Mouse (Mus musculus): Measurements from ENCODE around the gene Psma7. TPM values are rescaled to one million over a fixed set of nuclear protein-coding genes. Genes with fewer than 3 reads are reported as not detected.

Gene Psma7
- polyA plus RNA-seq, 1 experiment from 2014 or later = 264 TPM

- WGBS (ENCODE audit: insufficient replicate concordance) = 83% methylated on average over 10 of the region's 10 CpGs
- no peak for DNase-seq
- peaks cover 15% of the 10 kb centered on the region; the same call in 1 of the 2 replicates for H3K36me3 ChIP-seq (replicated peaks; ENCODE audit: insufficient read depth, low read length)
- no peak overlapping the region for H3K4me2 ChIP-seq (ENCODE audit: low read depth, low read length)
- no peak for ATAC-seq
- no peak overlapping the region for H3K4me3 ChIP-seq (ENCODE audit: low read depth, low read length)
- H3K27me3 ChIP-seq (ENCODE audit: insufficient read depth, low read length) = no peaks in the 10 kb centered on the region
- no peak overlapping the region for H3K9ac ChIP-seq (replicated peaks)
- H3K4me1 ChIP-seq (ENCODE audit: insufficient read depth) = no peaks in the 10 kb centered on the region
- no peaks in the 10 kb centered on the region for H3K9me3 ChIP-seq (ENCODE audit: low read length)
- no peak for TF ChIP-seq EP300 (IDR thresholded peaks at IDR 0.05; ENCODE audit: low read depth)
- H3K27ac ChIP-seq (ENCODE audit: low read depth) = no peak overlapping the region
Observed at GRCm38 (mm10) chr2:180083063-180083462, 40.8 kb upstream of the Psma7 start.

- no peak overlapping the region for H3K9ac ChIP-seq (replicated peaks)
- no peak for TF ChIP-seq CTCF (IDR thresholded peaks at IDR 0.05; ENCODE audit: low read depth)
- TF ChIP-seq EP300 (IDR thresholded peaks at IDR 0.05; ENCODE audit: low read depth) = no peak
- no peaks in the 10 kb centered on the region for H3K27me3 ChIP-seq (ENCODE audit: insufficient read depth, low read length)
- no peaks in the 10 kb centered on the region for H3K9me3 ChIP-seq (ENCODE audit: low read length)
- no peak for DNase-seq
- H3K27ac ChIP-seq (ENCODE audit: low read depth) = no peak overlapping the region
- no peaks in the 10 kb centered on the region for H3K4me1 ChIP-seq (ENCODE audit: insufficient read depth)
- H3K36me3 ChIP-seq (replicated peaks; ENCODE audit: insufficient read depth, low read length) = peaks cover 15% of the 10 kb centered on the region; the same call in 1 of the 2 replicates
- no peak overlapping the region for H3K4me2 ChIP-seq (ENCODE audit: low read depth, low read length)
- no peak for ATAC-seq
- whole genome bisulfite sequencing (ENCODE audit: insufficient replicate concordance) = 79% methylated on average over 8 of the region's 8 CpGs
- no peak overlapping the region for H3K4me3 ChIP-seq (ENCODE audit: low read depth, low read length)
Observed at GRCm38 (mm10) chr2:180080680-180081079, 38.4 kb upstream of the Psma7 start.

GRCm38 (mm10) chr2:180077622-180078021 is 35.4 kb upstream of the Psma7 start:
- Histone ChIP-seq H3K4me3 (ENCODE audit: low read depth, low read length) (no peak overlapping the region), H3K4me2 (ENCODE audit: low read depth, low read length) (no peak overlapping the region), H3K27ac (ENCODE audit: low read depth) (no peak overlapping the region), H3K27me3 (ENCODE audit: insufficient read depth, low read length) (no peaks in the 10 kb centered on the region), H3K4me1 (ENCODE audit: insufficient read depth) (no peaks in the 10 kb centered on the region), H3K36me3 (replicated peaks; ENCODE audit: insufficient read depth, low read length) (peaks cover 16% of the 10 kb centered on the region; the same call in 1 of the 2 replicates), H3K9me3 (ENCODE audit: low read length) (no peaks in the 10 kb centered on the region), H3K9ac (replicated peaks) (no peak overlapping the region)
- 81% methylated on average over 3 of the region's 3 CpGs for WGBS (ENCODE audit: insufficient replicate concordance)
- TF ChIP-seq CTCF (IDR thresholded peaks at IDR 0.05; ENCODE audit: low read depth) (no peak), EP300 (IDR thresholded peaks at IDR 0.05; ENCODE audit: low read depth) (no peak)
- DNase-seq (no peak), ATAC-seq (no peak)

- no peak overlapping the region for H3K4me2 ChIP-seq (ENCODE audit: low read depth, low read length)
- no peaks in the 10 kb centered on the region for H3K27me3 ChIP-seq (ENCODE audit: insufficient read depth, low read length)
- TF ChIP-seq EP300 (IDR thresholded peaks at IDR 0.05; ENCODE audit: low read depth) (no peak), CTCF (IDR thresholded peaks at IDR 0.05; ENCODE audit: low read depth) (no peak)
- H3K4me3 ChIP-seq (ENCODE audit: low read depth, low read length) = no peak overlapping the region
- H3K36me3 ChIP-seq (replicated peaks; ENCODE audit: insufficient read depth, low read length) = 0 out of 2 replicates have a peak, but pooled peaks cover 7% of the 10 kb centered on the region
- DNase-seq (no peak), ATAC-seq (no peak)
- 85% methylated on average over 7 of the region's 7 CpGs for WGBS (ENCODE audit: insufficient replicate concordance)
- H3K9me3 ChIP-seq (ENCODE audit: low read length) = no peaks in the 10 kb centered on the region
- H3K4me1 ChIP-seq (ENCODE audit: insufficient read depth) = peaks cover 12% of the 10 kb centered on the region
- H3K9ac ChIP-seq (replicated peaks) = no peak overlapping the region
- no peak overlapping the region for H3K27ac ChIP-seq (ENCODE audit: low read depth)
Observed at GRCm38 (mm10) chr2:180072886-180073285, 30.7 kb upstream of the Psma7 start.

- no peak overlapping the region for H3K9ac ChIP-seq (replicated peaks)
- no peak for TF ChIP-seq CTCF (IDR thresholded peaks at IDR 0.05; ENCODE audit: low read depth)
- no peak for TF ChIP-seq EP300 (IDR thresholded peaks at IDR 0.05; ENCODE audit: low read depth)
- H3K4me3 ChIP-seq (ENCODE audit: low read depth, low read length) = no peak overlapping the region
- no peaks in the 10 kb centered on the region for H3K27me3 ChIP-seq (ENCODE audit: insufficient read depth, low read length)
- 0 out of 2 replicates have a peak, but pooled peaks cover 7% of the 10 kb centered on the region for H3K36me3 ChIP-seq (replicated peaks; ENCODE audit: insufficient read depth, low read length)
- peaks cover 12% of the 10 kb centered on the region for H3K4me1 ChIP-seq (ENCODE audit: insufficient read depth)
- ATAC-seq (no peak), DNase-seq (no peak)
- no peak overlapping the region for H3K27ac ChIP-seq (ENCODE audit: low read depth)
- H3K9me3 ChIP-seq (ENCODE audit: low read length) = no peaks in the 10 kb centered on the region
- H3K4me2 ChIP-seq (ENCODE audit: low read depth, low read length) = no peak overlapping the region
- WGBS (ENCODE audit: insufficient replicate concordance) = 78% methylated on average over 2 of the region's 2 CpGs
Observed at GRCm38 (mm10) chr2:180071671-180072070, 29.4 kb upstream of the Psma7 start.

GRCm38 (mm10) chr2:180070481-180071453 is 28.5 kb upstream of the Psma7 start, which contains the start of gene Mtg2:
Gene Mtg2, plus strand, starts transcription at chr2:180070588.
- peak; percentile 95 for DNase-seq
- Histone ChIP-seq H3K9ac (replicated peaks) (peak within 1 kb of the TSS; percentile 75), H3K27me3 (ENCODE audit: insufficient read depth, low read length) (no peaks in the 10 kb centered on the region), H3K4me1 (ENCODE audit: insufficient read depth) (peaks cover 12% of the 10 kb centered on the region), H3K4me2 (ENCODE audit: low read depth, low read length) (peak within 1 kb of the TSS; percentile 91), H3K36me3 (replicated peaks; ENCODE audit: insufficient read depth, low read length) (0 out of 2 replicates have a peak, but pooled peaks cover 7% of the 10 kb centered on the region), H3K4me3 (ENCODE audit: low read depth, low read length) (peak within 1 kb of the TSS; percentile 78), H3K27ac (ENCODE audit: low read depth) (peak within 1 kb of the TSS; percentile 74), H3K9me3 (ENCODE audit: low read length) (no peaks in the 10 kb centered on the region)
- TF ChIP-seq CTCF (IDR thresholded peaks at IDR 0.05; ENCODE audit: low read depth) (no peak), EP300 (IDR thresholded peaks at IDR 0.05; ENCODE audit: low read depth) (no peak)
- WGBS (ENCODE audit: insufficient replicate concordance) = 6% methylated on average over 58 of the region's 58 CpGs
- ATAC-seq = peak; percentile 98

All from liver, postnatal 0 days (tissue).